Mouse (Mus musculus) bone marrow, adult 2 months (tissue): Measurements from ENCODE around the gene Tmem56.

Experiments
- CTCF ChIP-seq: fragments of 200-500 bp; IDR thresholded peaks from 2 replicates; pipeline ENCODE4 v1.5.1; 2011; ENCODE audit warnings: low read length, control low read depth; ENCODE audit not compliant: control insufficient read depth, insufficient read depth
- POLR2A ChIP-seq: fragments of 200-500 bp; IDR thresholded peaks from 2 replicates; pipeline ENCODE4 v1.6.1; 2011; ENCODE audit warnings: low read depth, mild to moderate bottlenecking, control low read depth, low read length, borderline replicate concordance; ENCODE audit not compliant: control insufficient read depth

DNA sequence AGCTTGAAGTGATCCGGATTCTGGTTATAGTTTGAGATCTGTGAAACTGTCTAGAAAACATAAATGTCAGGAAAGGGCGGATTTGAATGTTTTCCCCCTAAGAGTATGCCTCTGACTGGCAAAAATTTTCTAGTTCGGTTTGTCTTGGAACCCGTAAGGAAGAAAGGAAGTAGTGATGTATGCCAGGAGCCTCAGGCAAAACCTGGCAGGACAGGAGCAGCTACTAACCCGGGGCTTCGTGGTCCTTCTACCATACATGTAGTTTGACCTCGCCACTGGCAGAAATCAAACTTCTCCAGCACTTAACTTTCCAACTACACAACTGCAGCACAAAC lies 8.3 kb upstream of the Tmem56 start:
- TF ChIP-seq CTCF (no peak), POLR2A (no peak)
